Mouse (Mus musculus) myocyte (in vitro differentiated cells): Measurements from ENCODE around the gene Sf3b6.

Experiments used
- CEBPB ChIP-seq: IDR thresholded peaks from 2 replicates; pipeline ENCODE4 v1.6.1; 2011; ENCODE audit warnings: mild to moderate bottlenecking, moderate library complexity; ENCODE audit not compliant: poor library complexity, insufficient read depth, severe bottlenecking
- E2F4 ChIP-seq: IDR thresholded peaks from one replicate; pipeline ENCODE4 v1.6.1; 2011; ENCODE audit warnings: mild to moderate bottlenecking, control low read depth, moderate library complexity; ENCODE audit not compliant: insufficient read depth
- MAX ChIP-seq: IDR thresholded peaks from one replicate; pipeline ENCODE4 v1.6.1; 2011; ENCODE audit warnings: low read depth, mild to moderate bottlenecking, control low read depth
- MYOD1 ChIP-seq, 3 experiments: IDR thresholded peaks; one replicate each; pipeline ENCODE4 v1.6.1; 2011; ENCODE audit warnings: control low read depth in 2 of 3, low read depth in 2 of 3, mild to moderate bottlenecking in 2 of 3, moderate library complexity in 1 of 3; ENCODE audit not compliant: insufficient read length in 2 of 3, control insufficient read depth in 1 of 3
- MYOG ChIP-seq, 3 experiments: IDR thresholded peaks; one replicate each; pipeline ENCODE4 v1.6.1; 2011; ENCODE audit warnings: control low read depth in 2 of 3, low read depth in 2 of 3, mild to moderate bottlenecking in 2 of 3; ENCODE audit not compliant: insufficient read length in 2 of 3, control insufficient read depth in 1 of 3, insufficient read depth in 1 of 3
- POLR2A ChIP-seq: IDR thresholded peaks from one replicate; pipeline ENCODE4 v1.6.1; 2011; ENCODE audit warnings: low read depth, mild to moderate bottlenecking, control low read depth, moderate library complexity; ENCODE audit not compliant: insufficient read length
- POLR2AphosphoS2 ChIP-seq: IDR thresholded peaks from one replicate; pipeline ENCODE4 v1.6.1; 2011; ENCODE audit warnings: low read depth, control low read depth; ENCODE audit not compliant: insufficient read length
- SRF ChIP-seq: IDR thresholded peaks from one replicate; pipeline ENCODE4 v1.6.1; 2011; ENCODE audit warnings: low read depth; ENCODE audit not compliant: control insufficient read depth, insufficient read length
- TCF12 ChIP-seq: IDR thresholded peaks from one replicate; pipeline ENCODE4 v1.6.1; 2011; ENCODE audit warnings: mild to moderate bottlenecking, control low read depth; ENCODE audit not compliant: poor library complexity, insufficient read depth, severe bottlenecking
- USF1 ChIP-seq: IDR thresholded peaks from one replicate; pipeline ENCODE4 v1.6.1; 2011; ENCODE audit warnings: low read depth, mild to moderate bottlenecking, control low read depth, moderate library complexity

DNA sequence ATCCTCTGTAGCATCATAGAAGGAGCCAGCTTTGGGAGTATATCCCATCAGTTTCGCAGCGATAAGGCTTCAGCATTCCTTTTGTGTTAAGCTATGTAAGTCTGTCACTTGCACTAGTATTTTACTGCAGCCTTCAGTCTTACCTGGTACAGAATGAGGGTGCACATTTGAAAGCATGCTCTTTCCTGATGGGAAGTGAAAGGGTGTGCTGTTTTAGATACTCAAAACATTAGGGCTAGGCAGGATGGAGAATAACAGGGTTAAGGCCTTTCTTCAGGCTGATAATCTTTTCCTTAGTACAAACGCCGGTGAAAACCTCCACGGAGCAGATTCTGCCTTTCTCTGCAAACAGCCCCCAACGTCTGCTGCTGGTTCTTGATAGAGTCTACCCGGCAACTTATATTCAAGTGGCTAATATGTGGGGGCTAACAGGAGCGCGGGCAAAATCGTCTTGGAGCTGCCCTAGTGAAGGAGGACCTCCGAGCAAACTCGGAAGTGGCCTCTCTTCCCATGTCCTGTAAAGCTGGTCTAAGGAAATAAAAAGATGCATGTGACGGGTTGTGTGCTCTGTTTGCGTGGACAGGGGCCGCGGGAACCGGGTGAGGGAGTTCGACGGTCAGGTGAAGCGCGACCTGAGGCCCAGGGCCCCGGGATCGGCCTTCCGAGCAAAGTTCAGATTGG is 524 bp upstream of the Sf3b6 start:
- TF ChIP-seq POLR2A = no peak
- TF ChIP-seq MYOD1 (IDR thresholded peaks at IDR 0.05; ENCODE audit: control insufficient read depth in 1 of 3, insufficient read length in 2 of 3, low read depth in 2 of 3) = no peak
- no peak for TF ChIP-seq SRF
- TF ChIP-seq USF1 = no peak
- no peak for TF ChIP-seq CEBPB
- no peak for TF ChIP-seq MAX
- no peak for TF ChIP-seq E2F4
- TF ChIP-seq TCF12 = no peak
- no peak for TF ChIP-seq MYOG (IDR thresholded peaks at IDR 0.05; ENCODE audit: control insufficient read depth in 1 of 3, insufficient read depth in 1 of 3, insufficient read length in 2 of 3, low read depth in 2 of 3)
- TF ChIP-seq POLR2AphosphoS2 = no peak
